Comparison of ENCODE assay signal across 9 mouse cellular contexts in the genomic region with DNA sequence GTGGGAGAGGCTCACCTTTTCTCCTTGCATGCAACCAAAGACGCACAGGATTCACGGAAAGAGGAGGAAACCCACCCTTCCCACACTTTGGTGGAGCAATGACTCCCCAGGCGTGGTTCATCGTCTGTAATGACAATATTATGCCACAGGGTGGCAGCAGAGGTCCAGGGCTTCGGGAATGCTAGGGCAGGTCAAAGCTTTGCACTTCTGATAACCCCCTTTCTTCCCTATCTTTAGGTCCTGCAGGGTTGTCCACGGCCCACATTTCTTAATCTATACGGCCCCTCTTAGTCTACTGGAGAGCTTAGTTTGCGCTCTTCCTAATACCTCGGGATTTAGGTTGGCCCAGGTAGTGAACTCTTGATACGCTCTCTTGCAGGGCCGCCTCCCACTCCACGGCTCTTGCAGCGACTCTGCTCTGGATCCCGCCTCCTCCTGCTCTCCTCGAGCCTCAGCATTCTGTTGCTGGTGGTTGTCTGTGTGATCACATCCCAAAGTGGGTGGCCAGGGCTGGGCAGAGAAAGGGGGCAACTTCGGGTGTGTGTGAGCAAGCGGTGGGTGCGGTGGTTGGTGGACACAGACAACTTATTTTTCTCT. TPM values are rescaled to one million over a fixed set of nuclear protein-coding genes. Genes with fewer than 3 reads are reported as not detected.
DNase-seq lines count a peak whose midpoint lies in the region; ATAC-seq lines count a peak whose summit lies in the region.
"Had no signal": no experiment of that assay in that cellular context is flagged by ENCODE, and none has a peak within 500 bp of the region (broad histone marks: within the 10 kb centered on the region; RNA-seq: fewer than 3 reads in every experiment).

No protein-coding gene starts in this region.

- ATAC-seq in forebrain, embryonic 13.5 days = peak; percentile 48; the same call in 1 of the 2 replicates

- no peak overlapping the region for H3K27ac ChIP-seq in forebrain, embryonic 13.5 days

- peak overlapping the region; percentile 27; the same call in 1 of the 2 replicates for H3K4me2 ChIP-seq in forebrain, embryonic 13.5 days

- peaks cover 5% of the 10 kb centered on the region; the same call in 1 of the 2 replicates for H3K4me1 ChIP-seq in forebrain, embryonic 13.5 days

- H3K4me3 ChIP-seq in forebrain, embryonic 13.5 days = no peak overlapping the region
- H3K4me3 ChIP-seq: myocyte had no signal

- peak; percentile 38 for DNase-seq in MEL-GATA-1-ER (ENCODE audit: extremely low read depth, low read depth)
- DNase-seq in c-Kit-negative CD71-positive TER-119-positive erythroid progenitor cells, embryonic 14.5 days (ENCODE audit: low read depth, low spot score) = peak; percentile 57
- DNase-seq in heart, postnatal 36 days = peak; percentile 78 to 80
- DNase-seq in layer of hippocampus, postnatal 10 days (ENCODE audit: low spot score in 2 of 2) = peak; percentile 87 to 91
- DNase-seq in lung, postnatal 25 days (ENCODE audit: low spot score) = peak; percentile 67
- DNase-seq in right cerebral cortex, adult 2 months (ENCODE audit: low spot score in 2 of 2) = peak; percentile 59 to 81
- peak; percentile 61 to 72 for DNase-seq in urinary bladder, postnatal 36 days (ENCODE audit: low spot score in 2 of 2)

- no peaks in the 10 kb centered on the region for H3K9me3 ChIP-seq in forebrain, embryonic 13.5 days (replicated peaks)

- H3K27me3 ChIP-seq in forebrain, embryonic 13.5 days = no peaks in the 10 kb centered on the region

- H3K9ac ChIP-seq in forebrain, embryonic 13.5 days = no peak overlapping the region

- WGBS in forebrain, embryonic 13.5 days = 28% methylated on average over 18 of the region's 18 CpGs

- H3K36me3 ChIP-seq in forebrain, embryonic 13.5 days (ENCODE audit: poor library complexity, severe bottlenecking) = no peaks in the 10 kb centered on the region

- intact Hi-C loops in heart, postnatal 36 days (cut with DNase I) = loop anchor here (1.0 kb wide), 1 partner anchor 147 kb away; no protein-coding TSS in a partner anchor

RNA-seq across cellular contexts. Expression of a gene that starts 1.8 kb away (rescaled TPM):
- polyA plus RNA-seq in forebrain, embryonic 13.5 days (2015; fragmentation: Nextera tagmentation; extraction: Ambion mirVana) = 0.37 and 0.59 TPM in 2 replicates
- not detected for total RNA-seq in heart, postnatal 36 days (2021)
- 1 to 10 TPM; 1.2 to 1.3 TPM for total RNA-seq in layer of hippocampus, postnatal 10 days (2021)

RNA-seq across cellular contexts. Expression of a gene that starts 36.7 kb away (rescaled TPM):
- polyA plus RNA-seq in forebrain, embryonic 13.5 days (2015; fragmentation: Nextera tagmentation; extraction: Ambion mirVana) = not detected in 2 replicates
- not detected for total RNA-seq in heart, postnatal 36 days (2021)
- not detected for total RNA-seq in layer of hippocampus, postnatal 10 days (2021)

RNA-seq across cellular contexts. Expression of a gene that starts 39.0 kb away (rescaled TPM):
- polyA plus RNA-seq in forebrain, embryonic 13.5 days (2015; fragmentation: Nextera tagmentation; extraction: Ambion mirVana) = 26.2 and 31.1 TPM in 2 replicates
- 1 to 10 TPM; 6.3 to 7.4 TPM for total RNA-seq in heart, postnatal 36 days (2021)
- total RNA-seq in layer of hippocampus, postnatal 10 days (2021) = 100 to 1,000 TPM; 705 to 717 TPM

RNA-seq across cellular contexts. Expression of a gene that starts 40.5 kb away (rescaled TPM):
- 48.7 and 51.3 TPM in 2 replicates for polyA plus RNA-seq in forebrain, embryonic 13.5 days (2015; fragmentation: Nextera tagmentation; extraction: Ambion mirVana)
- 1,000 to 10,000 TPM; 1,292 to 1,425 TPM for total RNA-seq in heart, postnatal 36 days (2021)
- total RNA-seq in layer of hippocampus, postnatal 10 days (2021) = 10 to 100 TPM; 55.7 to 57.6 TPM

RNA-seq across cellular contexts. Expression of a gene that starts 55.3 kb away (rescaled TPM):
- polyA plus RNA-seq in forebrain, embryonic 13.5 days (2015; fragmentation: Nextera tagmentation; extraction: Ambion mirVana) = 31.8 and 35.4 TPM in 2 replicates
- 1 to 10 TPM; 5.0 to 6.1 TPM for total RNA-seq in heart, postnatal 36 days (2021)
- total RNA-seq in layer of hippocampus, postnatal 10 days (2021) = 10 to 100 TPM; 26.1 to 38.9 TPM

Comparison
In these comparisons a context has a peak if more than half of its experiments do, and no peak if none do; other contexts are left out.
1. DNase-seq: peak in every context shown above with its lines; median percentile 89 in layer of hippocampus, postnatal 10 days; 79 in heart, postnatal 36 days; 70 in right cerebral cortex, adult 2 months; 67 in lung, postnatal 25 days; 66 in urinary bladder, postnatal 36 days; 57 in c-Kit-negative CD71-positive TER-119-positive erythroid progenitor cells, embryonic 14.5 days; 38 in MEL-GATA-1-ER.
2. RNA of a gene that starts 39.0 kb away (total RNA-seq): 705 to 717 TPM in layer of hippocampus, postnatal 10 days; 6.3 to 7.4 TPM in heart, postnatal 36 days; every median in the first group is over 10 times any median in the second.